Mouse (Mus musculus): ENCODE results near the gene Nhsl2.
A peak's percentile ranks its signal among the peaks of the same experiment; 100 is the strongest.

Nhsl2 gene

GRCm38 (mm10) chrX:101986657-101987367 is 137.6 kb downstream of the Nhsl2 start:
- DNase-seq = no peak

GRCm38 (mm10) chrX:101993841-101994571 is 144.8 kb downstream of the Nhsl2 start:
- DNase-seq = peak; percentile 54

GRCm38 (mm10) chrX:101996726-101997125 is 147.5 kb downstream of the Nhsl2 start:
- no peak for DNase-seq

GRCm38 (mm10) chrX:102003632-102004315 is 154.6 kb downstream of the Nhsl2 start:
- peak; percentile 74 for DNase-seq

- no peak for DNase-seq
These were observed 155.2 kb downstream of the Nhsl2 start for GRCm38 (mm10) chrX:102004370-102004769.

GRCm38 (mm10) chrX:102005141-102005641 is 156.0 kb downstream of the Nhsl2 start:
- DNase-seq = no peak

GRCm38 (mm10) chrX:102007935-102008334 is 158.8 kb downstream of the Nhsl2 start:
- DNase-seq = no peak

GRCm38 (mm10) chrX:102017213-102017923 is 168.2 kb downstream of the Nhsl2 start:
- no peak for DNase-seq

GRCm38 (mm10) chrX:102018890-102019289 is 169.7 kb downstream of the Nhsl2 start:
- DNase-seq = no peak

- peak; percentile 42 for DNase-seq
These were observed 170.5 kb downstream of the Nhsl2 start for GRCm38 (mm10) chrX:102019471-102020240.

GRCm38 (mm10) chrX:102024976-102025375 is 175.8 kb downstream of the Nhsl2 start:
- no peak for DNase-seq

GRCm38 (mm10) chrX:102031851-102032250 is 182.7 kb downstream of the Nhsl2 start:
- DNase-seq = no peak

GRCm38 (mm10) chrX:102032431-102032830 is 183.2 kb downstream of the Nhsl2 start:
- no peak for DNase-seq

GRCm38 (mm10) chrX:102033566-102033965 is 184.4 kb downstream of the Nhsl2 start:
- no peak for DNase-seq

GRCm38 (mm10) chrX:102035671-102036070 is 186.5 kb downstream of the Nhsl2 start:
- DNase-seq = no peak

- no peak for DNase-seq
These were observed 187.7 kb downstream of the Nhsl2 start for GRCm38 (mm10) chrX:102036866-102037361.

GRCm38 (mm10) chrX:102037506-102037905 is 188.3 kb downstream of the Nhsl2 start:
- peak; percentile 66 for DNase-seq

GRCm38 (mm10) chrX:102041562-102041961 is 192.4 kb downstream of the Nhsl2 start:
- peak; percentile 53 for DNase-seq

- no peak for DNase-seq
These were observed 193.2 kb downstream of the Nhsl2 start for GRCm38 (mm10) chrX:102042386-102042785.

GRCm38 (mm10) chrX:102050552-102050951 is 201.4 kb downstream of the Nhsl2 start:
- no peak for DNase-seq

- no peak for DNase-seq
These were observed 202.0 kb downstream of the Nhsl2 start for GRCm38 (mm10) chrX:102051225-102051624.

- no peak for DNase-seq
These were observed 204.2 kb downstream of the Nhsl2 start for GRCm38 (mm10) chrX:102053371-102053770.
